Mouse (Mus musculus) heart, embryonic 11.5 days (tissue): ENCODE measurements around the gene Hist1h3g. TPM values are rescaled to one million over a fixed set of nuclear protein-coding genes. Genes with fewer than 3 reads are reported as not detected.
"Not testable (repeated sequence)": the region's sequence is repeated elsewhere in the genome, so short reads cannot be mapped to it uniquely, and the experiment has no call there.

Experiments
- ATAC-seq: fragments of 200-750 bp; cut with Nextera tagmentation; replicated peaks from 2 replicates; pipeline ENCODE4 v1.8.0; 2017; ENCODE audit warnings: moderate library complexity; ENCODE audit not compliant: insufficient number of reproducible peaks, low FRiP score, low TSS enrichment
- H3K27ac ChIP-seq: fragments of 300-500 bp; sonication (generic); 2 replicates; pipeline ENCODE4 v1.5.1; 2014; ENCODE audit warnings: mild to moderate bottlenecking, low read depth, low read length
- H3K27me3 ChIP-seq: fragments of 300-500 bp; sonication (generic); 2 replicates; pipeline ENCODE4 v1.6.1; 2014; ENCODE audit warnings: mild to moderate bottlenecking, low read length, mixed read lengths; ENCODE audit not compliant: control insufficient read depth, insufficient read depth
- H3K36me3 ChIP-seq: fragments of 300-500 bp; sonication (generic); 2 replicates; pipeline ENCODE4 v1.6.1; 2014; ENCODE audit warnings: mild to moderate bottlenecking, low read length, moderate library complexity, mixed read lengths; ENCODE audit not compliant: control insufficient read depth, insufficient read depth
- H3K4me1 ChIP-seq: fragments of 300-500 bp; sonication (generic); 2 replicates; pipeline ENCODE4 v1.6.1; 2014; ENCODE audit warnings: low read length; ENCODE audit not compliant: control insufficient read depth, insufficient read depth
- H3K4me2 ChIP-seq: fragments of 300-500 bp; sonication (generic); 2 replicates; pipeline ENCODE4 v1.6.1; 2014; ENCODE audit warnings: mild to moderate bottlenecking, moderate library complexity
- H3K4me3 ChIP-seq: fragments of 300-500 bp; sonication (generic); 2 replicates; pipeline ENCODE4 v1.5.1; 2014; ENCODE audit warnings: low read depth, low read length
- H3K9ac ChIP-seq: fragments of 300-500 bp; sonication (generic); 2 replicates; pipeline ENCODE4 v1.6.1; 2014; ENCODE audit warnings: mild to moderate bottlenecking, low read depth, low read length, moderate library complexity
- H3K9me3 ChIP-seq: fragments of 300-500 bp; sonication (generic); replicated peaks from 2 replicates; pipeline ENCODE4 v1.6.1; 2016; ENCODE audit warnings: low read length; ENCODE audit not compliant: control insufficient read depth
- WGBS: fragments of 180-500 bp; shearing (Covaris S2); extraction: QIAGEN DNeasy Blood & Tissue Kit; methylation state at CpG from one replicate; pipeline ENCODE4 v1.1.7; 2014; ENCODE audit not compliant: insufficient replicate concordance; 5-methylcytosine and 5-hydroxymethylcytosine counted together
- polyA plus RNA-seq: library from polyadenylated mRNA; unstranded; fragments of >200 nt; fragmentation: Nextera tagmentation; extraction: Ambion mirVana; gene quantifications from 2 replicates; pipeline ENCODE4 v1.2.1, GENCODE M21; 2014

Hist1h3g gene
- polyA plus RNA-seq, 1 experiment from 2014 or later, result 3.1 TPM

DNA sequence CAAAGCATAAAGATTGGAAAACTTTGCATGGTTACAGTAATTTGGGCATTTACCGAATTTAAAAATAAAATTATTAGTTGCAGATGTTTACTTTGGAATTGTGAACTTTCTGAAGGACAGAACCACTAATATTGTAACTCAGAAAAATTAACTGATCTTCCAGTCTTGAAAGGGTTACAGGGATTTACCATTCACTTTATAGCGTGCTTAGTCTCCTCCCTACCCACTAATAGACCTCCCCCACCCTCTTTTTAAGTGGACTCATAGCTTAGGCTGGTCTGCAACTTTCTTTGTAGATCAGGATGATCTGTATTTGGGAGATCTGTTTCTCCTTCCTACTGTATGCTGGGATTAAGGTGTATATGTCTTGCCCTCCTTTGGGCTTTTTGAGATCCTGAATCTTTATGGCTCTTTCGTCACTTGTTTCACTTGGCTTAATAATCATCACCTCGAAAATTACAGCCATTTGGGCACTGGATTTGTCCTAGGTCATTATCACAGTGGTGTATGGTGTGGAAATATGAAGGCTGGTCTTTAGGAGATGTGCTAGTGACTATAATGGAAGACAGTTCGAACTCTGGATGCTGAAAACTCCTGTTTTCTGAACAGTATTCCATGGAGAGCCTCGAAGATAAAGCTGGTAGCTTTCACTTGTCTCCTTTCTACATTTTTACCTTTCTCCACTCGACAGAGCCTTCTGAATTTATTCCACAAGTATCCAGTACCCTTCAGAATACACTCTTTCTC lies 1.0 kb downstream of the Hist1h3g start:
- Histone ChIP-seq H3K27ac (peak overlapping the region; percentile 98), H3K4me1 (peaks cover 12% of the 10 kb centered on the region), H3K4me2 (peak overlapping the region; percentile 65), H3K27me3 (no peaks in the 10 kb centered on the region), H3K9me3 (no peaks in the 10 kb centered on the region), H3K36me3 (no peaks in the 10 kb centered on the region), H3K9ac (peak overlapping the region; percentile 66), H3K4me3 (peak overlapping the region; percentile 57)
- ATAC-seq, result no peak
- 23% methylated on average over 7 of the region's 7 CpGs for WGBS

GRCm38 (mm10) chr13:23537006-23537710 lies 1.9 kb downstream of the Hist1h3g start:
- H3K27ac ChIP-seq, result no peak overlapping the region

DNA sequence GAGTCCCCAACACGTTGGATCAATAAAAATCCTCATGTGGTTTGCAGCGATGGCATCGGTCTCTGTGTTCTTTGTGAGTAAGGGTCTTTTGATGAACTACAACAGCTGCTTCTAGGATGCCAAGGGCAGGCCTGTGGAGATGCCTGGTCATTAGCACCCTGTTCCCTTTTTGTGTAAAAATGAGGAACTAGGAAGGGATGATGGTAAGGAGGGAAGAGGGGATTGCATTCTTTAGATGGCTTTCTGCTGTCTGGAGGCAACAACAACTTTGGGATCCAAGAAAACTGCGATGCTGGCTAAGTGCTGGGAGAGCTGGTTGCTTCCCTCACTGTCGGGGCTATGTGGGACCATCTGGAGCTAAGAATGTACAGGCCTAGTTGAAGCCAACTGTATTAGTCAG lies 3.0 kb downstream of the Hist1h3g start:
- H3K27ac ChIP-seq, result no peak overlapping the region
- H3K9ac ChIP-seq, result no peak overlapping the region
- 80% methylated on average over 5 of the region's 5 CpGs for WGBS
- no peak overlapping the region for H3K4me3 ChIP-seq
- no peaks in the 10 kb centered on the region for H3K27me3 ChIP-seq
- no peak overlapping the region for H3K4me2 ChIP-seq
- H3K4me1 ChIP-seq, result 0 out of 2 replicates have a peak, but pooled peaks cover 6% of the 10 kb centered on the region
- no peak for ATAC-seq
- no peaks in the 10 kb centered on the region for H3K9me3 ChIP-seq
- H3K36me3 ChIP-seq, result no peaks in the 10 kb centered on the region

More at GRCm38 (mm10) chr13:23537006-23537710, 1.9 kb downstream of the Hist1h3g start:
- H3K9ac ChIP-seq, result 0 out of 2 replicates have a peak overlapping the region, but pooled peaks have one; percentile 7
- no peaks in the 10 kb centered on the region for H3K36me3 ChIP-seq
- H3K4me1 ChIP-seq, result peaks cover 12% of the 10 kb centered on the region
- H3K4me3 ChIP-seq, result no peak overlapping the region
- no peaks in the 10 kb centered on the region for H3K27me3 ChIP-seq
- peak overlapping the region; percentile 30 for H3K4me2 ChIP-seq
- 84% methylated on average over 3 of the region's 3 CpGs for WGBS
- no peaks in the 10 kb centered on the region for H3K9me3 ChIP-seq
- no peak for ATAC-seq

DNA sequence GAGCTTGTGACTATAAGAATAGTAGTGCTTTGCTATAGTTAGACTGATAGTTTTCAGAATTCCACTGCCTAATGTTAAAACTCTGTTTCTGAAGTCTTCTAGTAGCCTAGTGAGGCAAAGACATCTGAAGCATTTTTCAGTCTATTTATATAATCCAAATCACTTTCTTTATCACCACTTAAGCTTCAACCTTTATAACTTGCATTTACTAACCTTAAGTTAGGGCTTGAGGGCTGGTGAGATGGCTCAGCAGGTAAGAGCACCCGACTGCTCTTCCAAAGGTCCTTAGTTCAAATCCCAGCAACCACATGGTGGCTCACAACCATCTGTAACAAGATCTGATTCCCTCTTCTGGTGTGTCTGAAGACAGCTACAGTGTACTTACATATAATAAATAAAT lies 4.6 kb downstream of the Hist1h3g start:
- WGBS, result 59% methylated on average over 1 of the region's 1 CpGs
- not testable (repeated sequence) for H3K27ac ChIP-seq, H3K27me3 ChIP-seq, H3K4me3 ChIP-seq, H3K4me1 ChIP-seq, H3K9ac ChIP-seq, H3K4me2 ChIP-seq, H3K9me3 ChIP-seq, ATAC-seq, H3K36me3 ChIP-seq

- H3K9ac ChIP-seq, result no peak overlapping the region
- no peaks in the 10 kb centered on the region for H3K9me3 ChIP-seq
- H3K4me2 ChIP-seq, result no peak overlapping the region
- WGBS, result 90% methylated on average over 3 of the region's 3 CpGs
- no peaks in the 10 kb centered on the region for H3K36me3 ChIP-seq
- H3K27me3 ChIP-seq, result no peaks in the 10 kb centered on the region
- H3K4me3 ChIP-seq, result no peak overlapping the region
- H3K27ac ChIP-seq, result no peak overlapping the region
- H3K4me1 ChIP-seq, result 0 out of 2 replicates have a peak, but pooled peaks cover under 1% of the 10 kb centered on the region
- no peak for ATAC-seq
Observed at GRCm38 (mm10) chr13:23541497-23541896, 6.3 kb downstream of the Hist1h3g start.

GRCm38 (mm10) chr13:23542225-23542980 lies 7.2 kb downstream of the Hist1h3g start:
- peak overlapping the region; percentile 74 for H3K27ac ChIP-seq
- ATAC-seq, H3K27me3 ChIP-seq, H3K4me1 ChIP-seq, H3K36me3 ChIP-seq, H3K9me3 ChIP-seq: not testable (repeated sequence)
- peak overlapping the region; percentile 50 for H3K4me3 ChIP-seq
- H3K4me2 ChIP-seq, result peak overlapping the region; percentile 64
- WGBS, result 7% methylated on average over 3 of the region's 3 CpGs
- peak overlapping the region; percentile 64 for H3K9ac ChIP-seq

GRCm38 (mm10) chr13:23542999-23543607 lies 7.9 kb downstream of the Hist1h3g start, which contains the start of gene Hist1h2bh:
TSS of gene Hist1h2bh (minus strand) at chr13:23543392.
- H3K36me3 ChIP-seq, H3K27me3 ChIP-seq, H3K4me1 ChIP-seq, H3K9me3 ChIP-seq: not testable (repeated sequence)
- H3K4me3 ChIP-seq, result peak within 1 kb of the TSS; percentile 51
- H3K9ac ChIP-seq, result peak within 1 kb of the TSS; percentile 64
- peak within 1 kb of the TSS; percentile 80 for H3K4me2 ChIP-seq
- peak; percentile 89 for ATAC-seq
- H3K27ac ChIP-seq, result peak within 1 kb of the TSS; percentile 96
- under 1% methylated on average over 25 of the region's 42 CpGs for WGBS
